Mouse (Mus musculus): ENCODE results near the gene Dusp3. TPM values are rescaled to one million over a fixed set of nuclear protein-coding genes. Genes with fewer than 3 reads are reported as not detected.
"Not testable (repeated sequence)": the region's sequence is repeated elsewhere in the genome, so short reads cannot be mapped to it uniquely, and the experiment has no call there.

Dusp3 gene
- polyA plus RNA-seq, 1 experiment from 2014 or later: 15.3 TPM

DNA sequence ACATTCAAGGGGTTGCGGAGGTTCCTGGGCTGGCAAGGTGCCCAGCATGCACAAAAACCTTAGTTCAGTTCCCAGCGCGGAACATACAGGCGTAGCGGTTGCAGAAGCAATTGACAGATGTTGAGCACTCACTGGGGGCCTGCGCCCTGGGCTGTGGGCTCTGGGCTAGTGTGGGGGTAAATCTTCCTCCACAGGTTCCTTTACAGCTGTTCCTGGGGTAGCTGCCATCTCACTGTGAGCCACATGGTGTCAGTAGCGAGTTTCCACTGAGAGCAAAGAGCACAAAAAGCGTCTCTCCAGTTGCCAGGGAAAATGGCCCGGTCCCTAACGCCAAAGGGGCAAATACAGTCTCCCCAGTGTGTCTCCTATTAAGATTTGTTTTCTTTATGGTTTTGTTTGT, 823 bp downstream of the Dusp3 start:
- Histone ChIP-seq H3K9me3 (ENCODE audit: control insufficient read depth, low read length) (no peaks in the 10 kb centered on the region), H3K27me3 (ENCODE audit: control insufficient read depth, insufficient read depth, low read length) (0 out of 2 replicates have a peak, but pooled peaks cover 2% of the 10 kb centered on the region), H3K27ac (ENCODE audit: low read depth, low read length) (no peak overlapping the region), H3K36me3 (ENCODE audit: control insufficient read depth, insufficient read depth, low read length) (no peaks in the 10 kb centered on the region), H3K4me3 (ENCODE audit: low read depth, low read length) (no peak overlapping the region), H3K9ac (ENCODE audit: low read length) (no peak overlapping the region), H3K4me2 (ENCODE audit: low read depth) (no peak overlapping the region), H3K4me1 (ENCODE audit: control insufficient read depth, insufficient read depth, low read length) (peaks cover 9% of the 10 kb centered on the region; the same call in 1 of the 2 replicates)
- WGBS: 11% methylated on average over 10 of the region's 10 CpGs
- DNase-seq (ENCODE audit: low spot score) (peak; percentile 89), ATAC-seq (ENCODE audit: insufficient read depth, low FRiP score, low TSS enrichment) (no peak)

DNA sequence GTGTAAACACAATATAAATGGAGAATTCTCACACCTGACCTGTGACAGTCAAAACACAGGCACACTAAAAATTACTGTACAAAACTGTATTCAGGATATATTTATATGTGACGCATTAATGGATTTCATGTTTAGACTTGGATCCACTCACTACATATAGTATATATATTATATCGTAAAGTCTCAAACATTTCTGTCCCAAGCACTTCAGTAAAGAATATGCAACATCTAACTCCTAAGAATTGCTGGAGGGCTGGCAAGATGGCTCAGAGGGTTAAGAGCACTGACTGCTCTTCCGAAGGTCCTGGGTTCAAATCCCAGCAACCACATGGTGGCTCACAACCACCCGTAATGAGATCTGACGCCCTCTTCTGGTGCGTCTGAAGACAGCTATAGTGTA, 1.4 kb downstream of the Dusp3 start:
- 76% methylated on average over 6 of the region's 6 CpGs for WGBS
- not testable (repeated sequence) for DNase-seq (ENCODE audit: low spot score); H3K27ac ChIP-seq (ENCODE audit: low read depth, low read length); H3K4me1 ChIP-seq (ENCODE audit: control insufficient read depth, insufficient read depth, low read length); H3K9ac ChIP-seq (ENCODE audit: low read length); H3K4me3 ChIP-seq (ENCODE audit: low read depth, low read length); ATAC-seq (ENCODE audit: insufficient read depth, low FRiP score, low TSS enrichment); H3K9me3 ChIP-seq (ENCODE audit: control insufficient read depth, low read length); H3K27me3 ChIP-seq (ENCODE audit: control insufficient read depth, insufficient read depth, low read length); H3K36me3 ChIP-seq (ENCODE audit: control insufficient read depth, insufficient read depth, low read length); H3K4me2 ChIP-seq (ENCODE audit: low read depth)

DNA sequence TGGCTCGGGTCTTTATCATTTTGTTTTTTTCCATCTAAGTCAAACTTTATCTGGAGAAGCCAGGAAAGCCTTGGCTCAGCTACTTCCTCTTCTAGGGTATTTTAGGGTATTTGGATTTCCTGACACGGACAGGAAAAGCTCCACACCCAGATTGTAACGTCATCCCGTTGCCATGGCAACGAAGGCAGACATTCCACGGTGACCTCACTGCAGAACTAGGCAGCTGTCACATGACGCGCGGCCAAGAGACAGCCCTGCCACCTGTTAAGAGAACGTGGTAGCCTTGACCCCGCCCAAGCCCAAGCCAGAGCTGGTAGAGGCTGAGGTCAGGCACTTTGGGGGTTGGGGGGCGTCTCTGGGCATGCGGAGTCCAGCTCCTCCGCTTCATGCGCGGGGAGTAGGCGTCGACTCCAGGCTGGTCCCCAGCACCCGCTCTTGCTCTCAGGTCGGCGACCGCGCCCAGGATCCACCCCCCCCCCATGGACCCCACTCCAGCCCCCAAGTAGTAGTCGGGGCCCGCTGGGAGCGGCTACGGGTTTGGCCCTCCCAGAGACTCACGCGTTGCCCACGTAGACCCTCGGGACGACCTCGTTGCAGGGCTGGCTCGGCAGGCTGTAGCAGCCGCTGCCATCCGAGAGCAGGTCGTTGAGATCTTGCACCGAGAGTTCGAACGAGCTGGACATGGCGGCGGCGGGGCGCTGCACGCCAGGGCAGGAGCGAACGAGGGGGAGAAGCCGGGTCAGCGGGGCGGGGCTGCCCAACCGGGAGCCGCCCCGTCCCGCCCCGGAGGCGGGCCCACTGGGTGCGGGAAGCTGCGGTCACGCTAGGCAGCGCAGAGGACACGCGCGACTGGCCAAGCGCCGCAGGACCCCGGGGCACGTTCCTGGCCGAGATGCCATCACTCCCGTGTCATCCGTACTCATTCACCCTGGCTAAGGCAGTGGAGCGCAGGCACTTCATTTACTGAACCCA, 2.5 kb downstream of the Dusp3 start, which contains the start of gene Cfap97d1:
Cfap97d1 (plus strand) TSS at position 226 of the 972 bp plus-strand sequence.
- 2% methylated on average over 69 of the region's 71 CpGs for WGBS
- H3K4me2 ChIP-seq (ENCODE audit: low read depth): peak within 1 kb of the TSS; percentile 99
- peaks cover 9% of the 10 kb centered on the region; the same call in 1 of the 2 replicates for H3K4me1 ChIP-seq (ENCODE audit: control insufficient read depth, insufficient read depth, low read length)
- ATAC-seq (ENCODE audit: insufficient read depth, low FRiP score, low TSS enrichment) (peak; percentile 61), DNase-seq (ENCODE audit: low spot score) (peak; percentile 91)
- peak within 1 kb of the TSS; percentile 54 for H3K4me3 ChIP-seq (ENCODE audit: low read depth, low read length)
- H3K27ac ChIP-seq (ENCODE audit: low read depth, low read length): no peak within 1 kb of the TSS
- H3K36me3 ChIP-seq (ENCODE audit: control insufficient read depth, insufficient read depth, low read length): no peaks in the 10 kb centered on the region
- no peaks in the 10 kb centered on the region for H3K9me3 ChIP-seq (ENCODE audit: control insufficient read depth, low read length)
- peak within 1 kb of the TSS; percentile 68 for H3K9ac ChIP-seq (ENCODE audit: low read length)
- 0 out of 2 replicates have a peak, but pooled peaks cover 2% of the 10 kb centered on the region for H3K27me3 ChIP-seq (ENCODE audit: control insufficient read depth, insufficient read depth, low read length)

DNA sequence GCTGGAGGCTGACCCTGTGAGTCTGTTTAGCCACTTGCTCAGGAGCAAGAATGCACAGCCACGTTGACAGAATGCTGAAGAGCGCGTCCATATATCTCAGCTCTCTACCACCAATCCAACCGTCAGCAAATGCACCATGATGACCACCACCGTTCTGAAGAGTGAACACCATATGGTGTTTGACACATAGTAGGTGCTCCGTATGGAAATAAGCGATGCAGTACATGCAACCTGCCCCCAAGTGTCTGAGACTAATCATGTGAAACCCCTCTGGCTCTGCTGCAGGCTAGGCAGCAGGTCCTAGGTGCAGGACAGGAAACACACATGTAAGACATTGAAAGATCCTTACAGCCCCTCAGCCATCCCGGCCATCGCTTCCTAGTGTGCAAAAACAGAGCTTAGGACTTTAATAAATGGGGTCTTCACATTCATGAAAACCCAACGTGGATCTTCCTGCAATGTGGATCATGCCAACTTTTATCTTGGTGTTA, 3.3 kb downstream of the Dusp3 start:
- Histone ChIP-seq H3K4me3 (ENCODE audit: low read depth, low read length) (no peak overlapping the region), H3K27me3 (ENCODE audit: control insufficient read depth, insufficient read depth, low read length) (0 out of 2 replicates have a peak, but pooled peaks cover 2% of the 10 kb centered on the region), H3K36me3 (ENCODE audit: control insufficient read depth, insufficient read depth, low read length) (no peaks in the 10 kb centered on the region), H3K27ac (ENCODE audit: low read depth, low read length) (no peak overlapping the region), H3K9ac (ENCODE audit: low read length) (no peak overlapping the region), H3K9me3 (ENCODE audit: control insufficient read depth, low read length) (no peaks in the 10 kb centered on the region), H3K4me1 (ENCODE audit: control insufficient read depth, insufficient read depth, low read length) (peaks cover 9% of the 10 kb centered on the region; the same call in 1 of the 2 replicates), H3K4me2 (ENCODE audit: low read depth) (peak overlapping the region; percentile 19; the same call in 1 of the 2 replicates)
- WGBS: 73% methylated on average over 10 of the region's 10 CpGs
- DNase-seq (ENCODE audit: low spot score) (no peak), ATAC-seq (ENCODE audit: insufficient read depth, low FRiP score, low TSS enrichment) (no peak)

DNA sequence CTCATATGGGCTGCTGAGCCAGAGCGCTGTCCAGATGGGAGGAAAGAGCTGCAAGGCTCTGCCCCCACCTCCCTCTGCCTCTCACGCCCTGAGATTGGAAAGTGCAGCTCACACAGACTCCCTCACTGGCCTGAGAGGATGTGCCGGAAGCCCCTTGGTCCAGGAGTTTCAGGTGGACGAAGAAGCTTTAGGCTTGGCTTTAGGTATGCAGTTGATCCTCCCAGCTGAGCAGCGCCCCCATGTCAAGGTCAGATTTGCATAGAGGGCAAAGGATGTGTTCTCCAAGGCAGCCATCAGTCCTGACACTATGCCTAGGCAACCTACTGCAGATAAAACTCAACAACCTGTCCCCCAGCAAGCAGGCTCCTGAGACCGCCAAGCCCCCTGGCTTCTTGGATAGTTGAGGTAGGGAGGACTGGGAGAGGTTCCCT, 3.8 kb downstream of the Dusp3 start:
- Histone ChIP-seq H3K4me3 (ENCODE audit: low read depth, low read length) (no peak overlapping the region), H3K4me1 (ENCODE audit: control insufficient read depth, insufficient read depth, low read length) (peaks cover 9% of the 10 kb centered on the region; the same call in 1 of the 2 replicates), H3K9ac (ENCODE audit: low read length) (no peak overlapping the region), H3K27ac (ENCODE audit: low read depth, low read length) (no peak overlapping the region), H3K36me3 (ENCODE audit: control insufficient read depth, insufficient read depth, low read length) (no peaks in the 10 kb centered on the region), H3K9me3 (ENCODE audit: control insufficient read depth, low read length) (no peaks in the 10 kb centered on the region), H3K27me3 (ENCODE audit: control insufficient read depth, insufficient read depth, low read length) (0 out of 2 replicates have a peak, but pooled peaks cover 2% of the 10 kb centered on the region), H3K4me2 (ENCODE audit: low read depth) (no peak overlapping the region)
- ATAC-seq (ENCODE audit: insufficient read depth, low FRiP score, low TSS enrichment): no peak
- 62% methylated on average over 6 of the region's 6 CpGs for WGBS
- DNase-seq (ENCODE audit: low spot score): no peak

DNA sequence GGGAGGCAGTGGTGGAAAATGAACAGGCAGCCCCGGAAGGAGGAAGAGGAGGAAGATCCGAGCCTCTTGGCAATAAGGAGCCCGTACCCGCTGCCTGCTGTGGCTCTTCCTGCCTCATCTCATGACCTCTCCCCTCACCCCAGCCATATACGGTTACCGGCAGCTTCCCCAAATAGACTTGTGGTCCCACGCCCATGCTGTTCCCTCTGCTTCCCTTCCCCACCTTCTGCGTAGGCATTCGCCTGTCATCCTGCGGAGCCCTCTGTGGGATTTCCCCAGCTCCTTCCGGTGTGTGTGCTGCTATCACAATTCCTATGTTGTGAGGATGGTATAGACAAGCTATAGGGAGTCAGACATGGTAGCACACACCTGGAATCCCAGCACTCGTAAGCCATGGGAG, 5.0 kb downstream of the Dusp3 start:
- ATAC-seq (ENCODE audit: insufficient read depth, low FRiP score, low TSS enrichment): no peak
- Histone ChIP-seq H3K4me3 (ENCODE audit: low read depth, low read length) (no peak overlapping the region), H3K4me1 (ENCODE audit: control insufficient read depth, insufficient read depth, low read length) (peaks cover 9% of the 10 kb centered on the region; the same call in 1 of the 2 replicates), H3K27ac (ENCODE audit: low read depth, low read length) (no peak overlapping the region), H3K27me3 (ENCODE audit: control insufficient read depth, insufficient read depth, low read length) (0 out of 2 replicates have a peak, but pooled peaks cover 2% of the 10 kb centered on the region), H3K9me3 (ENCODE audit: control insufficient read depth, low read length) (no peaks in the 10 kb centered on the region), H3K9ac (ENCODE audit: low read length) (no peak overlapping the region), H3K4me2 (ENCODE audit: low read depth) (no peak overlapping the region), H3K36me3 (ENCODE audit: control insufficient read depth, insufficient read depth, low read length) (no peaks in the 10 kb centered on the region)
- 80% methylated on average over 12 of the region's 12 CpGs for WGBS
- DNase-seq (ENCODE audit: low spot score): no peak

DNA sequence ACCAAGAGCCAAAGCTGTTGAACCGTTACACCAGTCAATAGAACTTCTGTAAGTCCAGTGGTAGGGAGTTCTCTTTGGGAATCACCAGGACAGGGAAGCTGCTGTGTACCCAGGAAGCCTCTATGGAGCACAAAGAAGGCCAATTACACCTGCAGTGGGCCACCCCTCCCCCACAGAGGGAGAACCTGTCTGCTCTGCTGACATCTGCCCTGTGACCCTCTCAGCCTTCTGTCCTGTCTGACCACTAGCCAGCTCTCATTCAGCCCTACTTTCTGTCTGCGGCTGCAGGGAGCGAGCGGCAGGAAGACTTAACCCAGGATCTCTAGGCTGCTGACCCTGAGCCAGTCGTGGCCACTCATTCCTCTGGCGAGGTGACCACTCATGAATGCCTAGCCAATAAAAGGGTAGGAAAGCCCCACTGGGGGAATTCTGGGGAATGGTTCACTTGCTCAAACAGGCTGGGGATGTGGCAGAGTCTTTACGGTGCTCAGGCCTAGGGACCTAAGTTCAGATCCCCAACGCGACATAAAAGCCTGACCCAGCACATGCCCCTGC, 6.1 kb downstream of the Dusp3 start:
- no peak for ATAC-seq (ENCODE audit: insufficient read depth, low FRiP score, low TSS enrichment)

DNA sequence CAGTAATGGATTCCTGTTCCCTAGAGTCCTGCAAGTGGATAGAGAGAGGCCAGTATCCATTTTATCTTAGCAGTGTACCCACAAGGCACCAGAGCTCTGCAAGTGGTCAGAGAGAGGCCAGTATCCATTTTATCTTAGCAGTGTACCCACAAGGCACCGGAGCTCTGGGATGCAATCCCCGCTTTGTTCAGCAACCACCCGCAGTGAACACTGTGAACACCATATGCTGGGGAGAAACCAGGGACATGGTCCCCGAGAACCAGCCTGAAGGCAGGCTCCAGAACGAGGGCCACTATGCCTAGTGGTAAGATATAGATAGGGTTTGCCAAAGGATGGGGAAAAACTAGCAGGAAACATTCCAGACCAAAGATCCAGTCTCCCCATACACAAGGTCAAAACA, 7.7 kb downstream of the Dusp3 start:
- H3K27ac ChIP-seq (ENCODE audit: low read depth, low read length): no peak overlapping the region
- no peak for ATAC-seq (ENCODE audit: insufficient read depth, low FRiP score, low TSS enrichment)
- H3K9ac ChIP-seq (ENCODE audit: low read length): no peak overlapping the region
- H3K4me3 ChIP-seq (ENCODE audit: low read depth, low read length): no peak overlapping the region
- H3K27me3 ChIP-seq (ENCODE audit: control insufficient read depth, insufficient read depth, low read length): no peaks in the 10 kb centered on the region
- H3K36me3 ChIP-seq (ENCODE audit: control insufficient read depth, insufficient read depth, low read length): no peaks in the 10 kb centered on the region
- DNase-seq (ENCODE audit: low spot score): no peak
- no peaks in the 10 kb centered on the region for H3K4me1 ChIP-seq (ENCODE audit: control insufficient read depth, insufficient read depth, low read length)
- H3K9me3 ChIP-seq (ENCODE audit: control insufficient read depth, low read length): no peaks in the 10 kb centered on the region
- WGBS: 87% methylated on average over 5 of the region's 5 CpGs
- H3K4me2 ChIP-seq (ENCODE audit: low read depth): no peak overlapping the region

More for the DNA sequence above, 6.1 kb downstream of the Dusp3 start:
- H3K9me3 ChIP-seq (ENCODE audit: control insufficient read depth, low read length): no peaks in the 10 kb centered on the region
- no peaks in the 10 kb centered on the region for H3K36me3 ChIP-seq (ENCODE audit: control insufficient read depth, insufficient read depth, low read length)
- H3K9ac ChIP-seq (ENCODE audit: low read length): no peak overlapping the region
- peaks cover 9% of the 10 kb centered on the region; the same call in 1 of the 2 replicates for H3K4me1 ChIP-seq (ENCODE audit: control insufficient read depth, insufficient read depth, low read length)
- 82% methylated on average over 9 of the region's 9 CpGs for WGBS
- H3K27me3 ChIP-seq (ENCODE audit: control insufficient read depth, insufficient read depth, low read length): 0 out of 2 replicates have a peak, but pooled peaks cover 2% of the 10 kb centered on the region
- no peak overlapping the region for H3K4me2 ChIP-seq (ENCODE audit: low read depth)
- no peak for DNase-seq (ENCODE audit: low spot score)
- H3K27ac ChIP-seq (ENCODE audit: low read depth, low read length): no peak overlapping the region
- no peak overlapping the region for H3K4me3 ChIP-seq (ENCODE audit: low read depth, low read length)
